12 mouse cellular contexts compared by ENCODE assay signal in the genomic region with DNA sequence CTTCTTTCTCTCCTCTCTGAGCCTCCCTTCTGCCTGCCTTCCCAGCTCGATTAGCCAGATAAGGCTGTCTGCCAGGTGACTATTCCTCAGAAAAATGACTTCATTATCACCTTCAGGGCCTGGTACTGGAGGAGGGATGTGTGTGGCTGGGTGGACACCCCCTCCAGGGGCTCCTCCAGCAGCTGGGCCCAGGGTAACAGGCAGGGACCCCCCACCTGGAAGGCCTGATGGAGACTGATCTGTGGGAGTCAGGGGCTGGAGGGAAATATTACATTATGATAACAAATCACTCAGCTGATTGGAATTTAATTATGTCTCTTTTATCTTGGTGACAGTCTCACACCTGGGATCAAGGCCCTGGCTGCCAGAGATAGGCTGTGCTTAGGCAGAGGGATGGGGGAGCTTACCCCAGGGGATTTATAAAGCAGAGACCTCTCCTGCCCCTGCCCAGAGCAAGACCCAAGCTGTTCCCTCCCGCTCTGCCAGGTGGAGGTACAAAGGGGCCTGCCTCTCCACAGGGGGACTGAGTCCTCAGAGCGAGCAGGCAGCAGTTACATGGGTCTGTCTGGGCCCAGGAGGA. TPM values are rescaled to one million over a fixed set of nuclear protein-coding genes. Genes with fewer than 3 reads are reported as not detected.
DNase-seq lines count a peak whose midpoint lies in the region; ATAC-seq and TF ChIP-seq lines count a peak whose summit lies in the region.
"Had no signal": no experiment of that assay in that cellular context is flagged by ENCODE, and none has a peak within 500 bp of the region (broad histone marks: within the 10 kb centered on the region; RNA-seq: fewer than 3 reads in every experiment).

No protein-coding gene starts in this region.

- H3K9me3 ChIP-seq in forebrain, embryonic 12.5 days, result no peaks in the 10 kb centered on the region
- H3K9me3 ChIP-seq in forebrain, embryonic 11.5 days (ENCODE audit: control insufficient read depth, low read length), result no peaks in the 10 kb centered on the region
- H3K9me3 ChIP-seq in stomach, embryonic 14.5 days (ENCODE audit: control insufficient read depth, low read depth, low read length), result no peaks in the 10 kb centered on the region
- no peaks in the 10 kb centered on the region for H3K9me3 ChIP-seq in stomach, postnatal 0 days (ENCODE audit: control insufficient read depth, low read length)
- no peaks in the 10 kb centered on the region for H3K9me3 ChIP-seq in limb, embryonic 13.5 days
- H3K9me3 ChIP-seq in stomach, embryonic 16.5 days (replicated peaks; ENCODE audit: control insufficient read depth, low read length), result no peaks in the 10 kb centered on the region

- H3K4me1 ChIP-seq in forebrain, embryonic 12.5 days, result peaks cover 11% of the 10 kb centered on the region
- H3K4me1 ChIP-seq in forebrain, embryonic 11.5 days (replicated peaks; ENCODE audit: control insufficient read depth, insufficient read depth, low read length), result no peaks in the 10 kb centered on the region
- no peaks in the 10 kb centered on the region for H3K4me1 ChIP-seq in stomach, embryonic 14.5 days (ENCODE audit: control insufficient read depth, insufficient read depth, low read length)
- no peaks in the 10 kb centered on the region; the same call in 1 of the 2 replicates for H3K4me1 ChIP-seq in stomach, postnatal 0 days (replicated peaks; ENCODE audit: control insufficient read depth, insufficient read depth)
- peaks cover 17% of the 10 kb centered on the region for H3K4me1 ChIP-seq in limb, embryonic 13.5 days
- H3K4me1 ChIP-seq in stomach, embryonic 16.5 days (ENCODE audit: control insufficient read depth, insufficient read depth, low read length), result peaks cover 12% of the 10 kb centered on the region

- peaks cover 17% of the 10 kb centered on the region; the same call in 1 of the 2 replicates for H3K27me3 ChIP-seq in forebrain, embryonic 12.5 days
- H3K27me3 ChIP-seq in forebrain, embryonic 11.5 days (ENCODE audit: control insufficient read depth, insufficient read depth, low read length), result no peaks in the 10 kb centered on the region
- H3K27me3 ChIP-seq in stomach, embryonic 14.5 days (ENCODE audit: control insufficient read depth, insufficient read depth, low read length), result no peaks in the 10 kb centered on the region
- no peaks in the 10 kb centered on the region for H3K27me3 ChIP-seq in stomach, postnatal 0 days (ENCODE audit: control insufficient read depth, insufficient read depth, low read length)
- no peaks in the 10 kb centered on the region for H3K27me3 ChIP-seq in limb, embryonic 13.5 days
- H3K27me3 ChIP-seq in stomach, embryonic 16.5 days (ENCODE audit: control insufficient read depth, insufficient read depth, low read length), result no peaks in the 10 kb centered on the region
- H3K27me3 ChIP-seq: Patski had no signal

- no peak overlapping the region for H3K4me3 ChIP-seq in forebrain, embryonic 12.5 days (replicated peaks)
- no peak overlapping the region for H3K4me3 ChIP-seq in forebrain, embryonic 11.5 days (ENCODE audit: low read depth, low read length)
- H3K4me3 ChIP-seq in stomach, embryonic 14.5 days (ENCODE audit: low read depth, low read length), result no peak overlapping the region
- no peak overlapping the region for H3K4me3 ChIP-seq in stomach, postnatal 0 days (ENCODE audit: low read depth, low read length)
- no peak overlapping the region for H3K4me3 ChIP-seq in limb, embryonic 13.5 days
- H3K4me3 ChIP-seq in stomach, embryonic 16.5 days (replicated peaks; ENCODE audit: low read length), result no peak overlapping the region

- TF ChIP-seq CTCF in stomach, postnatal 0 days (IDR thresholded peaks at IDR 0.05; ENCODE audit: low read depth), result no peak

- peak; percentile 55; the same call in 1 of the 2 replicates for ATAC-seq in forebrain, embryonic 12.5 days (ENCODE audit: low FRiP score)
- no peak for ATAC-seq in forebrain, embryonic 11.5 days (replicated peaks; ENCODE audit: low FRiP score)
- ATAC-seq in stomach, embryonic 14.5 days (ENCODE audit: insufficient number of reproducible peaks, insufficient read depth, low FRiP score, low read depth), result peak; percentile 35; the same call in 1 of the 2 replicates
- ATAC-seq in stomach, postnatal 0 days (ENCODE audit: low FRiP score, low TSS enrichment), result no peak
- no peak for ATAC-seq in limb, embryonic 13.5 days (ENCODE audit: low FRiP score, low read depth)
- ATAC-seq in stomach, embryonic 16.5 days (ENCODE audit: insufficient read depth, low FRiP score), result no peak
- ATAC-seq: Patski had no signal

- H3K9ac ChIP-seq in forebrain, embryonic 12.5 days, result no peak overlapping the region
- no peak overlapping the region for H3K9ac ChIP-seq in forebrain, embryonic 11.5 days (ENCODE audit: low read length)
- no peak overlapping the region for H3K9ac ChIP-seq in stomach, embryonic 14.5 days (replicated peaks; ENCODE audit: low read depth, low read length)
- H3K9ac ChIP-seq in stomach, postnatal 0 days (ENCODE audit: low read length), result no peak overlapping the region
- no peak overlapping the region for H3K9ac ChIP-seq in limb, embryonic 13.5 days
- peak overlapping the region; percentile 24; the same call in 1 of the 2 replicates for H3K9ac ChIP-seq in stomach, embryonic 16.5 days (ENCODE audit: low read length)
- H3K9ac ChIP-seq: lung, embryonic 14.5 days had no signal

- H3K27ac ChIP-seq in forebrain, embryonic 12.5 days, result 0 out of 2 replicates have a peak overlapping the region, but pooled peaks have one; percentile 5
- no peak overlapping the region for H3K27ac ChIP-seq in forebrain, embryonic 11.5 days (ENCODE audit: low read depth, low read length)
- no peak overlapping the region for H3K27ac ChIP-seq in stomach, embryonic 14.5 days (ENCODE audit: low read length)
- no peak overlapping the region for H3K27ac ChIP-seq in stomach, postnatal 0 days (replicated peaks)
- peak overlapping the region; percentile 39; the same call in 1 of the 2 replicates for H3K27ac ChIP-seq in limb, embryonic 13.5 days
- H3K27ac ChIP-seq in stomach, embryonic 16.5 days (ENCODE audit: low read length), result no peak overlapping the region

- no peak for DNase-seq in forebrain, embryonic 11.5 days (ENCODE audit: low spot score)
- DNase-seq in stomach, postnatal 0 days (ENCODE audit: low spot score), result no peak
- no peak for DNase-seq in gastrocnemius, postnatal 25 days
- no peak for DNase-seq in adrenal gland, adult 18-20 months (ENCODE audit: low spot score in 2 of 2)
- DNase-seq: cerebellum, adult 11-12 months; lung, embryonic 14.5 days; right cerebral cortex, postnatal 4 days had no signal

- no peak for TF ChIP-seq EP300 in stomach, postnatal 0 days (optimal IDR thresholded peaks at IDR 0.05)

- no peak overlapping the region for H3K4me2 ChIP-seq in forebrain, embryonic 12.5 days
- no peak overlapping the region for H3K4me2 ChIP-seq in forebrain, embryonic 11.5 days (ENCODE audit: low read depth, low read length, severe bottlenecking)
- no peak overlapping the region for H3K4me2 ChIP-seq in stomach, embryonic 14.5 days (replicated peaks; ENCODE audit: low read depth, low read length)
- H3K4me2 ChIP-seq in stomach, postnatal 0 days (replicated peaks; ENCODE audit: low read depth), result no peak overlapping the region
- H3K4me2 ChIP-seq in limb, embryonic 13.5 days (replicated peaks), result no peak overlapping the region
- H3K4me2 ChIP-seq in stomach, embryonic 16.5 days (ENCODE audit: low read depth, low read length), result no peak overlapping the region
- H3K4me2 ChIP-seq: lung, embryonic 14.5 days had no signal

- 49% methylated on average over 3 of the region's 3 CpGs for WGBS in forebrain, embryonic 12.5 days
- WGBS in forebrain, embryonic 11.5 days, result 36% methylated on average over 3 of the region's 3 CpGs
- 28% methylated on average over 3 of the region's 3 CpGs for WGBS in stomach, embryonic 14.5 days
- 53% methylated on average over 3 of the region's 3 CpGs for WGBS in stomach, postnatal 0 days
- WGBS in limb, embryonic 13.5 days, result 33% methylated on average over 3 of the region's 3 CpGs
- 42% methylated on average over 3 of the region's 3 CpGs for WGBS in stomach, embryonic 16.5 days

- no peaks in the 10 kb centered on the region for H3K36me3 ChIP-seq in forebrain, embryonic 12.5 days (replicated peaks)
- no peaks in the 10 kb centered on the region for H3K36me3 ChIP-seq in forebrain, embryonic 11.5 days (ENCODE audit: control insufficient read depth, insufficient read depth, low read length)
- H3K36me3 ChIP-seq in stomach, embryonic 14.5 days (ENCODE audit: control insufficient read depth, insufficient read depth, low read length), result no peaks in the 10 kb centered on the region
- H3K36me3 ChIP-seq in stomach, postnatal 0 days (ENCODE audit: control insufficient read depth, insufficient read depth, low read length), result no peaks in the 10 kb centered on the region
- H3K36me3 ChIP-seq in limb, embryonic 13.5 days, result no peaks in the 10 kb centered on the region
- H3K36me3 ChIP-seq in stomach, embryonic 16.5 days (ENCODE audit: control insufficient read depth, insufficient read depth, low read length), result no peaks in the 10 kb centered on the region

RNA-seq across cellular contexts. Expression of a gene that starts 35.2 kb away (rescaled TPM):
- polyA plus RNA-seq in forebrain, embryonic 12.5 days (2016; fragmentation: Nextera tagmentation; extraction: Ambion mirVana), result 6.7 and 7.8 TPM in 2 replicates
- polyA plus RNA-seq in forebrain, embryonic 11.5 days (2014; fragmentation: Nextera tagmentation; extraction: Ambion mirVana), result 6.5 and 6.9 TPM in 2 replicates
- polyA plus RNA-seq in stomach, embryonic 14.5 days (2014; fragmentation: Nextera tagmentation; extraction: Ambion mirVana), result 9.0 and 10.3 TPM in 2 replicates
- 8.7 and 10.5 TPM in 2 replicates for polyA plus RNA-seq in stomach, postnatal 0 days (2015; fragmentation: Nextera tagmentation; extraction: Ambion mirVana)
- polyA plus RNA-seq in limb, embryonic 13.5 days (2015; fragmentation: Nextera tagmentation; extraction: Ambion mirVana), result 17.1 and 17.6 TPM in 2 replicates
- 11.9 and 12.4 TPM in 2 replicates for polyA plus RNA-seq in stomach, embryonic 16.5 days (2015; fragmentation: Nextera tagmentation; extraction: Ambion mirVana)
- 10 to 100 TPM; 70.1 to 81.3 TPM for total RNA-seq in gastrocnemius, postnatal 25 days (2021)
- 10 to 100 TPM; 52.1 to 52.6 TPM for total RNA-seq in adrenal gland, adult 18-20 months (2021)

Comparison
In these comparisons a context has a peak if more than half of its experiments do, and no peak if none do; other contexts are left out.
1. ATAC-seq: peak in forebrain, embryonic 12.5 days (single experiment) and stomach, embryonic 14.5 days (single experiment); none in forebrain, embryonic 11.5 days (single experiment), stomach, postnatal 0 days (single experiment), limb, embryonic 13.5 days (single experiment) and stomach, embryonic 16.5 days (single experiment).
2. H3K27ac ChIP-seq: peak in forebrain, embryonic 12.5 days (single experiment) and limb, embryonic 13.5 days (single experiment); none in forebrain, embryonic 11.5 days (single experiment), stomach, embryonic 14.5 days (single experiment), stomach, postnatal 0 days (single experiment) and stomach, embryonic 16.5 days (single experiment).